Mouse (Mus musculus): ENCODE measurements around the gene Spem1. TPM values are rescaled to one million over a fixed set of nuclear protein-coding genes. Genes with fewer than 3 reads are reported as not detected.

The Spem1 gene
- total and polyA plus RNA-seq, 3 experiments = not detected

GRCm38 (mm10) chr11:69855347-69855746, 33.4 kb upstream of the Spem1 start:
- DNase-seq (ENCODE audit: extremely low read depth) = peak; percentile 48
- in situ Hi-C loops (cut with MboI; ENCODE audit: low pct_ligation_motif_present, low pct_unique_long_range_greater_than_20kb, low sequenced_read_pairs) = no loop called here
- Histone ChIP-seq H3K4me3 (replicated peaks in 1 of 3; ENCODE audit: low read depth in 2 of 3, low read length in 2 of 3, poor library complexity in 1 of 3) (no peak overlapping the region), H3K4me2 (ENCODE audit: insufficient read depth, low read depth, poor library complexity, severe bottlenecking) (peak overlapping the region; percentile 19), H3K9ac (ENCODE audit: insufficient read depth, low read depth) (no peak overlapping the region), H3K4me1 (ENCODE audit: control insufficient read depth in 1 of 2, insufficient read depth in 2 of 2) (peaks cover 6 to 16% of the 10 kb centered on the region in 2 experiments), H3K79me2 (replicated peaks; ENCODE audit: control insufficient read depth, extremely low read depth, insufficient read depth, poor library complexity, severe bottlenecking) (no peaks in the 10 kb centered on the region), H3K9me3 (replicated peaks; ENCODE audit: low read length) (no peaks in the 10 kb centered on the region), H3K27me3 (replicated peaks) (peaks cover 2% of the 10 kb centered on the region), H3K27ac (ENCODE audit: insufficient read depth, low read depth) (no peak overlapping the region), H3K36me3 (replicated peaks in 1 of 2; ENCODE audit: control insufficient read depth in 1 of 2, insufficient read depth in 1 of 2, low read length in 1 of 2) (peaks cover 0 to 21% of the 10 kb centered on the region in 2 experiments)
- TF ChIP-seq ZMIZ1 (IDR thresholded peaks at IDR 0.05; ENCODE audit: low read depth, low read length) (no peak), POLR2A (IDR thresholded peaks at IDR 0.05; ENCODE audit: low read depth, low read length) (no peak), TCF12 (IDR thresholded peaks at IDR 0.05; ENCODE audit: low read depth, low read length) (no peak), MAFK (IDR thresholded peaks at IDR 0.05; ENCODE audit: insufficient replicate concordance, low read length) (no peak), SMC3 (IDR thresholded peaks at IDR 0.05; ENCODE audit: low read depth, low read length) (peak; percentile 79), RAD21 (IDR thresholded peaks at IDR 0.05; ENCODE audit: low read depth, low read length) (peak; percentile 54), E2F4 (IDR thresholded peaks at IDR 0.05; ENCODE audit: insufficient replicate concordance, low read depth, low read length) (no peak), ZKSCAN1 (IDR thresholded peaks at IDR 0.05; ENCODE audit: borderline replicate concordance, low read depth, low read length) (no peak), KAT2A (IDR thresholded peaks at IDR 0.05; ENCODE audit: insufficient replicate concordance, low read length) (no peak), NELFE (IDR thresholded peaks at IDR 0.05; ENCODE audit: low read depth, low read length) (no peak), USF2 (conservative IDR thresholded peaks at IDR 0.05; ENCODE audit: low read depth, low read length) (no peak), ETS1 (conservative IDR thresholded peaks at IDR 0.05; ENCODE audit: low read depth, low read length) (no peak), ELF1 (IDR thresholded peaks at IDR 0.05; ENCODE audit: low read depth, low read length) (no peak), RCOR1 (conservative IDR thresholded peaks at IDR 0.05; ENCODE audit: low read depth, low read length) (no peak), BHLHE40 (IDR thresholded peaks at IDR 0.05; ENCODE audit: low read depth, low read length) (no peak), ZNF384 (IDR thresholded peaks at IDR 0.05; ENCODE audit: low read depth, low read length) (no peak), CTCF (conservative IDR thresholded peaks at IDR 0.05 in 1 of 2, IDR thresholded peaks at IDR 0.05 in 1 of 2; ENCODE audit: low read depth in 2 of 2, low read length in 2 of 2) (peak in 1 of 2 experiments; percentile 85; a peak in 2 of 4 replicates), MAX (IDR thresholded peaks at IDR 0.05; ENCODE audit: low read length) (no peak), MEF2A (IDR thresholded peaks at IDR 0.05; ENCODE audit: borderline replicate concordance, low read depth, low read length) (no peak), MYC (IDR thresholded peaks at IDR 0.05; ENCODE audit: low read depth, low read length) (no peak), CHD1 (IDR thresholded peaks at IDR 0.05; ENCODE audit: low read depth, low read length) (no peak), IRF4 (IDR thresholded peaks at IDR 0.05; ENCODE audit: low read depth, low read length) (no peak), NRF1 (IDR thresholded peaks at IDR 0.05; ENCODE audit: low read depth, low read length) (no peak), POLR2AphosphoS2 (IDR thresholded peaks at IDR 0.05; ENCODE audit: low read depth, low read length) (no peak), JUN (IDR thresholded peaks at IDR 0.05; ENCODE audit: insufficient read depth, low read depth, low read length) (no peak)
- dilution Hi-C loops (cut with MboI; ENCODE audit: extremely low pct_ligation_motif_present, extremely low pct_unique_long_range_greater_than_20kb, low sequenced_read_pairs) = no loop called here
